23 mouse cellular contexts compared by ENCODE assay signal in genomic region chr9:78492254-78492653, GRCm38 (mm10). TPM values are rescaled to one million over a fixed set of nuclear protein-coding genes. Genes with fewer than 3 reads are reported as not detected.
DNase-seq lines count a peak whose midpoint lies in the region; ATAC-seq and TF ChIP-seq lines count a peak whose summit lies in the region.
"Had no signal": no experiment of that assay in that cellular context is flagged by ENCODE, and none has a peak within 500 bp of the region (broad histone marks: within the 10 kb centered on the region; RNA-seq: fewer than 3 reads in every experiment).

No protein-coding gene starts in this region.

- ATAC-seq in intestine, embryonic 15.5 days: peak; percentile 88
- peak; percentile 92 for ATAC-seq in intestine, embryonic 16.5 days
- ATAC-seq in intestine, postnatal 0 days: peak; percentile 92
- ATAC-seq in inflammation-experienced regulatory T-cells, adult 6 months: no peak
- ATAC-seq: activated CD4-positive, CD25-positive, alpha-beta regulatory T cell, adult 4 months; CD4-positive, CD25-positive, alpha-beta regulatory T cell, adult 4 months; Patski had no signal

- H3K4me1 ChIP-seq in intestine, embryonic 15.5 days (replicated peaks): no peaks in the 10 kb centered on the region
- peaks cover 3% of the 10 kb centered on the region; the same call in 1 of the 2 replicates for H3K4me1 ChIP-seq in intestine, embryonic 16.5 days (ENCODE audit: control insufficient read depth, insufficient read depth, low read length)
- no peaks in the 10 kb centered on the region for H3K4me1 ChIP-seq in intestine, postnatal 0 days (replicated peaks; ENCODE audit: control insufficient read depth, insufficient read depth, low read length)

- no peak overlapping the region for H3K4me2 ChIP-seq in intestine, embryonic 15.5 days (replicated peaks)
- no peak overlapping the region for H3K4me2 ChIP-seq in intestine, embryonic 16.5 days (ENCODE audit: low read depth, low read length)
- no peak overlapping the region for H3K4me2 ChIP-seq in intestine, postnatal 0 days (replicated peaks; ENCODE audit: low read depth)

- H3K9me3 ChIP-seq in intestine, embryonic 15.5 days: no peaks in the 10 kb centered on the region
- H3K9me3 ChIP-seq in intestine, embryonic 16.5 days (ENCODE audit: control insufficient read depth, low read length): no peaks in the 10 kb centered on the region
- H3K9me3 ChIP-seq in intestine, postnatal 0 days (ENCODE audit: control insufficient read depth): no peaks in the 10 kb centered on the region
- H3K9me3 ChIP-seq: G1E had no signal

- H3K27me3 ChIP-seq in intestine, embryonic 15.5 days (replicated peaks): no peaks in the 10 kb centered on the region
- H3K27me3 ChIP-seq in intestine, embryonic 16.5 days (replicated peaks; ENCODE audit: control insufficient read depth, insufficient read depth, low read length): no peaks in the 10 kb centered on the region
- no peaks in the 10 kb centered on the region for H3K27me3 ChIP-seq in intestine, postnatal 0 days (replicated peaks; ENCODE audit: control insufficient read depth, insufficient read depth, low read length)
- H3K27me3 ChIP-seq: CH12.LX, Patski had no signal

- H3K27ac ChIP-seq in intestine, embryonic 15.5 days: peak overlapping the region; percentile 60
- peak overlapping the region; percentile 91 for H3K27ac ChIP-seq in intestine, embryonic 16.5 days (ENCODE audit: low read length)
- peak overlapping the region; percentile 57 for H3K27ac ChIP-seq in intestine, postnatal 0 days (ENCODE audit: low read depth, low read length)

- no peak overlapping the region for H3K9ac ChIP-seq in intestine, embryonic 15.5 days
- H3K9ac ChIP-seq in intestine, embryonic 16.5 days (ENCODE audit: low read depth, low read length): no peak overlapping the region
- no peak overlapping the region for H3K9ac ChIP-seq in intestine, postnatal 0 days (ENCODE audit: low read depth, low read length)

- H3K4me3 ChIP-seq in intestine, embryonic 15.5 days (replicated peaks): no peak overlapping the region
- no peak overlapping the region for H3K4me3 ChIP-seq in intestine, embryonic 16.5 days (ENCODE audit: low read length)
- no peak overlapping the region for H3K4me3 ChIP-seq in intestine, postnatal 0 days (ENCODE audit: low read depth, low read length)

- WGBS in intestine, embryonic 15.5 days: 76% methylated on average over 3 of the region's 3 CpGs
- 58% methylated on average over 3 of the region's 3 CpGs for WGBS in intestine, embryonic 16.5 days
- 49% methylated on average over 3 of the region's 3 CpGs for WGBS in intestine, postnatal 0 days

- DNase-seq in yolk sac, embryonic 10.5 days (ENCODE audit: low spot score): peak; percentile 65
- DNase-seq in urinary bladder, postnatal 10 days (ENCODE audit: low spot score): no peak
- no peak for DNase-seq in cerebellum, adult 8-10 months
- no peak for DNase-seq in kidney, postnatal 10 days
- DNase-seq: adrenal gland, adult 2 months; adrenal gland, adult 8-10 months; adrenal gland, postnatal 10 days; adrenal gland, postnatal 14 days; adrenal gland, postnatal 25 days; adrenal gland, postnatal 36 days; B cell, adult 2 months; cerebellum, adult 11 months; cerebellum, adult 11-12 months had no signal

- TF ChIP-seq CTCF in intestine, postnatal 0 days (IDR thresholded peaks at IDR 0.05; ENCODE audit: low read depth): no peak

- H3K36me3 ChIP-seq in intestine, embryonic 15.5 days: no peaks in the 10 kb centered on the region
- no peaks in the 10 kb centered on the region for H3K36me3 ChIP-seq in intestine, embryonic 16.5 days (ENCODE audit: control insufficient read depth, insufficient read depth, low read length)
- no peaks in the 10 kb centered on the region for H3K36me3 ChIP-seq in intestine, postnatal 0 days (ENCODE audit: control insufficient read depth, insufficient read depth)
- H3K36me3 ChIP-seq: G1E had no signal

RNA-seq across cellular contexts. Expression of gene Eef1a1, which starts 3.3 kb away (rescaled TPM):
- polyA plus RNA-seq in intestine, embryonic 15.5 days (2015; fragmentation: Nextera tagmentation; extraction: Ambion mirVana): 4,456 and 4,538 TPM in 2 replicates
- 4,065 and 4,271 TPM in 2 replicates for polyA plus RNA-seq in intestine, embryonic 16.5 days (2015; fragmentation: Nextera tagmentation; extraction: Ambion mirVana)
- polyA plus RNA-seq in intestine, postnatal 0 days (2015; fragmentation: Nextera tagmentation; extraction: Ambion mirVana): 1,954 and 2,041 TPM in 2 replicates
- over 10,000 TPM in 2 of 3 experiments, 1,000 to 10,000 TPM in 1; 7,660 to 11,983 (median 10,337) TPM for polyA plus RNA-seq in inflammation-experienced regulatory T-cells, adult 6 months (2017; shearing (Covaris generic))

RNA-seq across cellular contexts. Expression of gene Gm17324, which starts 43.7 kb away (rescaled TPM):
- 0.32 and 0.64 TPM in 2 replicates for polyA plus RNA-seq in intestine, embryonic 15.5 days (2015; fragmentation: Nextera tagmentation; extraction: Ambion mirVana)
- 0.24 and 0.48 TPM in 2 replicates for polyA plus RNA-seq in intestine, embryonic 16.5 days (2015; fragmentation: Nextera tagmentation; extraction: Ambion mirVana)
- polyA plus RNA-seq in intestine, postnatal 0 days (2015; fragmentation: Nextera tagmentation; extraction: Ambion mirVana): 0.17 and 0.39 TPM in 2 replicates
- under 1 TPM in 1 of 3 experiments, not detected in 2; 0.40 TPM for polyA plus RNA-seq in inflammation-experienced regulatory T-cells, adult 6 months (2017; shearing (Covaris generic))
- polyA plus RNA-seq: activated CD4-positive, CD25-positive, alpha-beta regulatory T cell, adult 4 months; C2C12; Patski had no signal

RNA-seq across cellular contexts. Expression of gene Mto1, which starts 44.2 kb away (rescaled TPM):
- polyA plus RNA-seq in intestine, embryonic 15.5 days (2015; fragmentation: Nextera tagmentation; extraction: Ambion mirVana): 24.2 and 24.6 TPM in 2 replicates
- 25.0 and 27.0 TPM in 2 replicates for polyA plus RNA-seq in intestine, embryonic 16.5 days (2015; fragmentation: Nextera tagmentation; extraction: Ambion mirVana)
- 8.2 and 8.4 TPM in 2 replicates for polyA plus RNA-seq in intestine, postnatal 0 days (2015; fragmentation: Nextera tagmentation; extraction: Ambion mirVana)
- 10 to 100 TPM; 12.8 to 19.9 (median 16.0) TPM for polyA plus RNA-seq in inflammation-experienced regulatory T-cells, adult 6 months (2017; shearing (Covaris generic))

RNA-seq across cellular contexts. Expression of gene Cgas, which starts 49.2 kb away (rescaled TPM):
- 2.3 and 2.4 TPM in 2 replicates for polyA plus RNA-seq in intestine, embryonic 15.5 days (2015; fragmentation: Nextera tagmentation; extraction: Ambion mirVana)
- polyA plus RNA-seq in intestine, embryonic 16.5 days (2015; fragmentation: Nextera tagmentation; extraction: Ambion mirVana): 1.6 and 1.9 TPM in 2 replicates
- 0.96 and 1.1 TPM in 2 replicates for polyA plus RNA-seq in intestine, postnatal 0 days (2015; fragmentation: Nextera tagmentation; extraction: Ambion mirVana)
- 1 to 10 TPM; 2.4 to 4.1 (median 2.5) TPM for polyA plus RNA-seq in inflammation-experienced regulatory T-cells, adult 6 months (2017; shearing (Covaris generic))
